Mouse (Mus musculus): ENCODE data around the gene Ergic1.
A peak's percentile ranks its signal among the peaks of the same experiment; 100 is the strongest.

DNA sequence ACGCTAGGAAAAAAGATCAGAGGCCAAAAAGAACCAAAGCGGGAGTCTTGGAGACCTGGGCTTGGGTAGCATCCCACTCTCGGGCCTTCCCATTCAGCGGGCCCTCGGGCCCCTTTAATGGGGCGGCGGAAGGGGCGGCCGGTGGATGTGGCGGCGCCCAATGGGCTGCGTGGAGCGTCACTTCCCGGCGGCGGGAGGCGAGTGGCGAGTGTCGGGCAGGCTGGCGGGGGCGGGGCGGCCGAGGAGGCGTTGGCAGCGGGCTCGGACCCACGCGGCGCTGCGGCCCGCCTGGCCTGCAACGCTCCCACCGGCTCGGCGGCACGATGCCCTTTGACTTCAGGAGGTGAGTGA lies at the start of gene Ergic1:
- TF ChIP-seq POLR2A (IDR thresholded peaks at IDR 0.05; ENCODE audit: low read depth, low read length) = peak; percentile 38; the same call in 1 of the 2 replicates
- no peak for TF ChIP-seq CTCF (IDR thresholded peaks at IDR 0.05; ENCODE audit: extremely low read depth, insufficient read length, insufficient replicate concordance, low read depth, low read length)
